Mouse (Mus musculus) brain, embryonic 14.5 days (tissue): ENCODE data around the gene Lrrfip2.

Source experiments
- CTCF ChIP-seq: fragments of 200-500 bp; IDR thresholded peaks from 2 replicates; pipeline ENCODE4 v1.5.1; 2012; ENCODE audit warnings: inconsistent platforms, mild to moderate bottlenecking, moderate library complexity, borderline replicate concordance; ENCODE audit not compliant: insufficient read depth, insufficient read length; ENCODE audit errors: extremely low read depth
- POLR2A ChIP-seq: fragments of 200-500 bp; IDR thresholded peaks from 2 replicates; pipeline ENCODE4 v1.6.1; 2012; ENCODE audit warnings: mild to moderate bottlenecking, inconsistent platforms, borderline replicate concordance; ENCODE audit not compliant: poor library complexity, insufficient read depth, insufficient read length, severe bottlenecking; ENCODE audit errors: extremely low read depth

DNA sequence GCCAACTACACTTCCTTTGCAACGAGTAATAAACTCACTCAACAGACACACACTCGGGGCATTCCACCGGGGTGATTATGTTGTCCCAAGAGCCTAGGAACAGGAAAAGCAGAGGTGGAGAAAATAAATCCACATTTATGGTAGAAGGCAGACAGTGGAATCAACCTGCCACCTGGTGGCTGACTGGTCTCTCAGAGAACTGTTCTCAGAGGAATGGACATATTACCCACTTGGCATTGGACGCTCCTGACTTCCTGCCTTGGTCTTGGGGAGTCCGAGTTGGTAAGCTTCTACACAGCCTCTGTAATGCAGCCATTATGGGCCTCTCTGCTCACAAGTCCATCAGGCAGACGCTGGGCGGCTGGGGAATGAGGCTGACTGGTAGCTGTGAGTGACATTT lies 45.2 kb upstream of the Lrrfip2 start:
- TF ChIP-seq CTCF (peak; percentile 45; the same call in 1 of the 2 replicates), POLR2A (no peak)
